Mouse (Mus musculus): ENCODE measurements at regions not wholly inside any gene's neighbourhood (a gene's known extent, or its start where the extent isn't known, plus 50 kb on each side); places are given as distances from the start of the nearest gene placed in this dataset.
A peak's percentile ranks its signal among the peaks of the same experiment; 100 is the strongest.

- no peak overlapping the region for H3K4me3 ChIP-seq (ENCODE audit: insufficient read depth, low read depth, low read length)
- H3K79me2 ChIP-seq (ENCODE audit: control insufficient read depth, insufficient read depth, low read length), result no peaks in the 10 kb centered on the region
- peak; percentile 37 for DNase-seq (ENCODE audit: extremely low read depth, low read depth, low spot score)
- H3K36me3 ChIP-seq (ENCODE audit: control insufficient read depth, insufficient read depth, low read length), result no peaks in the 10 kb centered on the region
- TF ChIP-seq CTCF (IDR thresholded peaks at IDR 0.05; ENCODE audit: low read depth, low read length) (no peak), POLR2A (IDR thresholded peaks at IDR 0.05; ENCODE audit: extremely low read depth, insufficient read depth, low read length) (no peak)
- H3K9ac ChIP-seq (ENCODE audit: low read depth, low read length), result no peak overlapping the region
- WGBS, result 86% methylated on average over 4 of the region's 4 CpGs
- no peaks in the 10 kb centered on the region for H3K4me1 ChIP-seq (ENCODE audit: control insufficient read depth, insufficient read depth, low read length)
- no peak overlapping the region for H3K27ac ChIP-seq (replicated peaks; ENCODE audit: insufficient read depth, low read depth, low read length)
- H3K27me3 ChIP-seq (ENCODE audit: control insufficient read depth, insufficient read depth, low read length), result no peaks in the 10 kb centered on the region
These were observed 348.3 kb downstream of the Xylt1 start for GRCm38 (mm10) chr7:117729067-117729466.
